Mouse (Mus musculus) kidney, embryonic 15.5 days (tissue): ENCODE measurements at regions not wholly inside any gene's neighbourhood (a gene's known extent, or its start where the extent isn't known, plus 50 kb on each side); places are given as distances from the start of the nearest gene placed in this dataset.
A peak's percentile ranks its signal among the peaks of the same experiment; 100 is the strongest.

Experiments used
- ATAC-seq: fragments of 200-750 bp; cut with Nextera tagmentation; replicated peaks from 2 replicates; pipeline ENCODE4 v1.8.0; 2017; ENCODE audit warnings: moderate TSS enrichment; ENCODE audit not compliant: low FRiP score
- H3K27ac ChIP-seq: fragments of 300-500 bp; sonication (generic); 2 replicates; pipeline ENCODE4 v1.5.1; 2015; ENCODE audit warnings: mild to moderate bottlenecking, inconsistent platforms
- H3K27me3 ChIP-seq: fragments of 300-500 bp; sonication (generic); 2 replicates; pipeline ENCODE4 v1.6.1; 2015; ENCODE audit warnings: inconsistent platforms
- H3K36me3 ChIP-seq: fragments of 300-500 bp; sonication (generic); 2 replicates; pipeline ENCODE4 v1.6.1; 2015; ENCODE audit warnings: inconsistent platforms
- H3K4me1 ChIP-seq: fragments of 300-500 bp; sonication (generic); 2 replicates; pipeline ENCODE4 v1.6.1; 2015; ENCODE audit warnings: inconsistent platforms
- H3K4me2 ChIP-seq: fragments of 300-500 bp; sonication (generic); 2 replicates; pipeline ENCODE4 v1.6.1; 2015; ENCODE audit warnings: moderate library complexity, mild to moderate bottlenecking, inconsistent platforms
- H3K4me3 ChIP-seq: fragments of 300-500 bp; sonication (generic); replicated peaks from 2 replicates; pipeline ENCODE4 v1.5.1; 2015; ENCODE audit warnings: mild to moderate bottlenecking, inconsistent platforms
- H3K9ac ChIP-seq: fragments of 300-500 bp; sonication (generic); 2 replicates; pipeline ENCODE4 v1.6.1; 2015; ENCODE audit warnings: mild to moderate bottlenecking, inconsistent platforms
- H3K9me3 ChIP-seq: fragments of 300-500 bp; sonication (generic); replicated peaks from 2 replicates; pipeline ENCODE4 v1.6.1; 2016; ENCODE audit warnings: inconsistent platforms
- WGBS: fragments of 180-500 bp; shearing (Covaris S2); methylation state at CpG from one replicate; pipeline ENCODE4 v1.1.7; 2015; ENCODE audit warnings: mixed read lengths; 5-methylcytosine and 5-hydroxymethylcytosine counted together

GRCm38 (mm10) chr12:17481687-17482086 lies 62.9 kb upstream of the Odc1 start:
- ATAC-seq, result no peak
- 0 out of 2 replicates have a peak, but pooled peaks cover 4% of the 10 kb centered on the region for H3K4me1 ChIP-seq
- H3K4me2 ChIP-seq, result no peak overlapping the region
- no peak overlapping the region for H3K27ac ChIP-seq
- H3K27me3 ChIP-seq, result no peaks in the 10 kb centered on the region
- H3K4me3 ChIP-seq, result no peak overlapping the region
- 90% methylated on average over 9 of the region's 9 CpGs for WGBS
- no peaks in the 10 kb centered on the region for H3K9me3 ChIP-seq
- no peaks in the 10 kb centered on the region for H3K36me3 ChIP-seq
- no peak overlapping the region for H3K9ac ChIP-seq

DNA sequence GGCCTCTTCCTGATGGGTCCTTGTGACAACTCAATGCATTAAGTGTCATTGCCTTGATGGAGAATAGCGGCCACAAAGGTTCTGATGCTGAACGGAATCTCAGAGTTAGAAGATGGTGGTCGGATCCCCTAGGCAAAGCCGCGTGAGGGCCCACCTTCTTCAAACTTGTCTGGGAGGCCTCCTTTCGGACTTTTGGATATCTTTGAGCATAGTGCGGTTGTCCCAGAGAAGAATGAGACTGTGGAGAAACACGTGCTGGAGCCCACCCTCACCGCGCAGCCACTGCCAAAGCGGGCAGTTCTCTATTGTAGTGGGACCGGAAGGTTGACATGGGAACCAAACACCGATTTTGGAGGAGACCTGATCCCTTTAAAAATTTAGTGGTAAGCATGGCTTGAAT lies 62.4 kb upstream of the Odc1 start:
- Histone ChIP-seq H3K27ac (no peak overlapping the region), H3K4me2 (no peak overlapping the region), H3K9ac (no peak overlapping the region), H3K36me3 (no peaks in the 10 kb centered on the region), H3K9me3 (no peaks in the 10 kb centered on the region), H3K27me3 (no peaks in the 10 kb centered on the region), H3K4me1 (0 out of 2 replicates have a peak, but pooled peaks cover 4% of the 10 kb centered on the region), H3K4me3 (no peak overlapping the region)
- WGBS, result 96% methylated on average over 13 of the region's 13 CpGs
- ATAC-seq, result no peak

DNA sequence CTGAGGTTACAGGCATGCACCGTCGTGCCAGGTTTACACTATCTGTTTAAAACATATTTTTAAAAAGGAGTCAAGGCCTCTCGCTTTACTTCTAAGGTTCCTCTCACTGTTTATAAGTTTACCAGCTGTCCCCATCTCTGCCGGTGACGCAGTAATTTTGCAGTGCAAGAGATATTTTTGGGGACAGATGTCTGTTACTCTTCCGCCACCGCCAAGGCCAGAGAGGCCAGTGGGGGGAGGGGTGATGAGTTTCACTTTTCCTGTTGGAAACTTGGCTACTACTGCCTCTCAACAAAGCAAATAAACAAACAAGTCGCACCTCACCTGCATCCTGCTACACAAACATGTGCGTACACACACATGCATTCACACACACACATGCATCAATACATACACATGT lies 60.1 kb upstream of the Odc1 start:
- Histone ChIP-seq H3K27ac (no peak overlapping the region), H3K27me3 (no peaks in the 10 kb centered on the region), H3K4me3 (no peak overlapping the region), H3K9me3 (no peaks in the 10 kb centered on the region), H3K4me2 (no peak overlapping the region), H3K4me1 (peaks cover 11% of the 10 kb centered on the region; the same call in 1 of the 2 replicates), H3K36me3 (no peaks in the 10 kb centered on the region), H3K9ac (no peak overlapping the region)
- 71% methylated on average over 9 of the region's 9 CpGs for WGBS
- ATAC-seq, result no peak

- ATAC-seq, result no peak
- Histone ChIP-seq H3K4me1 (peaks cover 11% of the 10 kb centered on the region; the same call in 1 of the 2 replicates), H3K36me3 (no peaks in the 10 kb centered on the region), H3K27ac (no peak overlapping the region), H3K4me3 (no peak overlapping the region), H3K27me3 (no peaks in the 10 kb centered on the region), H3K9ac (no peak overlapping the region), H3K4me2 (no peak overlapping the region), H3K9me3 (no peaks in the 10 kb centered on the region)
- 43% methylated on average over 9 of the region's 9 CpGs for WGBS
Measured at GRCm38 (mm10) chr12:17486062-17486770, 58.4 kb upstream of the Odc1 start.

DNA sequence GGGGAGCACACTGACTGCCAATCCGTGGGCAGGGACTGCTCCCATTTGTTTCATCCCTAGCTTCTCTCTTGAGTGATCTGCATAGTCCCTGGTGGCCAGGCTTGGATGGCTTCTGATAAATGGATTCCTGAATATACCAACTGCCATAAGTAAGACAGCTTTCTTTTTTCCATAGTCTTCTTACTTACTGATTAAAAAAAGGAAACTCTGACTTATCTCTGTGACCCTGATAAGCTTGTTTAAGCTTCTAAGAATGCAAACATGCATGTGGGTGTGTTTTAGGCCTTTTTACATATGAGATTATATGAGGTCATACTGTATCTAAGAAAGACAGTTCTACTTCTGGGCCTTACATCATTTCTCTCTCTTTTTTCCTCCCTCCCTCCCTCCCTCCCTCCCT lies 57.3 kb upstream of the Odc1 start:
- no peak for ATAC-seq
- H3K4me1 ChIP-seq, result peaks cover 11% of the 10 kb centered on the region; the same call in 1 of the 2 replicates
- H3K9me3 ChIP-seq, result no peaks in the 10 kb centered on the region
- H3K27me3 ChIP-seq, result no peaks in the 10 kb centered on the region
- no peaks in the 10 kb centered on the region for H3K36me3 ChIP-seq
- no peak overlapping the region for H3K4me2 ChIP-seq
- 39% methylated on average over 1 of the region's 1 CpGs for WGBS
- no peak overlapping the region for H3K4me3 ChIP-seq
- no peak overlapping the region for H3K9ac ChIP-seq
- H3K27ac ChIP-seq, result no peak overlapping the region

GRCm38 (mm10) chr12:17488203-17488602 lies 56.4 kb upstream of the Odc1 start:
- H3K4me1 ChIP-seq, result peaks cover 11% of the 10 kb centered on the region; the same call in 1 of the 2 replicates
- no peaks in the 10 kb centered on the region for H3K9me3 ChIP-seq
- no peaks in the 10 kb centered on the region for H3K36me3 ChIP-seq
- H3K27me3 ChIP-seq, result no peaks in the 10 kb centered on the region
- ATAC-seq, result 0 out of 2 replicates have a peak, but pooled peaks have one; percentile 37
- no peak overlapping the region for H3K9ac ChIP-seq
- H3K27ac ChIP-seq, result peak overlapping the region; percentile 22; the same call in 1 of the 2 replicates
- H3K4me3 ChIP-seq, result no peak overlapping the region
- no peak overlapping the region for H3K4me2 ChIP-seq
- WGBS, result 57% methylated on average over 1 of the region's 1 CpGs

- Histone ChIP-seq H3K4me3 (no peak overlapping the region), H3K4me2 (no peak overlapping the region), H3K9me3 (no peaks in the 10 kb centered on the region), H3K9ac (no peak overlapping the region), H3K36me3 (no peaks in the 10 kb centered on the region), H3K4me1 (peaks cover 13% of the 10 kb centered on the region; the same call in 1 of the 2 replicates), H3K27me3 (no peaks in the 10 kb centered on the region), H3K27ac (no peak overlapping the region)
- WGBS, result 88% methylated on average over 3 of the region's 3 CpGs
- ATAC-seq, result no peak
Measured at GRCm38 (mm10) chr12:17489971-17490370, 54.6 kb upstream of the Odc1 start.

- Histone ChIP-seq H3K4me1 (peaks cover 27% of the 10 kb centered on the region), H3K27me3 (no peaks in the 10 kb centered on the region), H3K36me3 (no peaks in the 10 kb centered on the region), H3K9ac (no peak overlapping the region), H3K9me3 (no peaks in the 10 kb centered on the region), H3K4me3 (no peak overlapping the region), H3K4me2 (no peak overlapping the region), H3K27ac (no peak overlapping the region)
- WGBS, result 48% methylated on average over 4 of the region's 4 CpGs
- no peak for ATAC-seq
Measured at GRCm38 (mm10) chr12:17492574-17492973, 52.0 kb upstream of the Odc1 start.

GRCm38 (mm10) chr12:17493053-17493452 lies 51.5 kb upstream of the Odc1 start:
- H3K9ac ChIP-seq, result no peak overlapping the region
- H3K27ac ChIP-seq, result no peak overlapping the region
- no peaks in the 10 kb centered on the region for H3K36me3 ChIP-seq
- peaks cover 27% of the 10 kb centered on the region for H3K4me1 ChIP-seq
- no peak for ATAC-seq
- 83% methylated on average over 7 of the region's 7 CpGs for WGBS
- no peak overlapping the region for H3K4me2 ChIP-seq
- no peaks in the 10 kb centered on the region for H3K9me3 ChIP-seq
- no peak overlapping the region for H3K4me3 ChIP-seq
- no peaks in the 10 kb centered on the region for H3K27me3 ChIP-seq

DNA sequence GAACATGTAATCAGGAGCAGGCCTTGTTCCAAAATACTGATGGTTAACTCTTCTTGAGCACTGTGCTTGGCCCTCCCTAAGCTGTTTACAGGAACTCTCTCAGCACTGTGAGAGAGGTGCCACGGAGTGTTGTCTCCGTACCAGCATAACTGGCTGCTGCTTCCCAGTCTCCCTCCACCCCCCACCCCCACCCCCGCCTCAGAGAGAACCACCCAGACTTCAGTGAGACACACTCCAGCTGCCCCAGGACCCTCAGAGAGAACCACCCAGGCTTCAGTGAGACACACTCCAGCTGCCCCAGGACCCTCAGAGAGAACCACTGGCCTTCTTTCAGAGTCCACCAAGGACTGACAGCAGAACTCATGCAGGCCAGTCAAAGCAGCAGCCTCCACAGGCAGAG lies 50.8 kb upstream of the Odc1 start:
- no peak; the same call in 1 of the 2 replicates for ATAC-seq
- H3K4me3 ChIP-seq, result no peak overlapping the region
- 38% methylated on average over 3 of the region's 3 CpGs for WGBS

More for the DNA sequence above, 50.8 kb upstream of the Odc1 start:
- Histone ChIP-seq H3K36me3 (no peaks in the 10 kb centered on the region), H3K27ac (0 out of 2 replicates have a peak overlapping the region, but pooled peaks have one; percentile 51), H3K9me3 (no peaks in the 10 kb centered on the region), H3K9ac (no peak overlapping the region), H3K27me3 (no peaks in the 10 kb centered on the region), H3K4me2 (no peak overlapping the region), H3K4me1 (peaks cover 20% of the 10 kb centered on the region)
